Mouse (Mus musculus): Measurements from ENCODE around the gene Pdxdc1. TPM values are rescaled to one million over a fixed set of nuclear protein-coding genes. Genes with fewer than 3 reads are reported as not detected.
"Not testable (repeated sequence)": the region's sequence is repeated elsewhere in the genome, so short reads cannot be mapped to it uniquely, and the experiment has no call there.

Gene Pdxdc1
- polyA plus RNA-seq, 1 experiment: 250 TPM

- DNase-seq (ENCODE audit: low read depth): no peak
These were observed 19.7 kb downstream of the Pdxdc1 start for GRCm38 (mm10) chr16:13883094-13883774.

- DNase-seq (ENCODE audit: low read depth): peak; percentile 41
These were observed 27.4 kb downstream of the Pdxdc1 start for GRCm38 (mm10) chr16:13875483-13875882.

- DNase-seq (ENCODE audit: low read depth): no peak
These were observed 34.9 kb downstream of the Pdxdc1 start for GRCm38 (mm10) chr16:13867910-13868514.

- DNase-seq (ENCODE audit: low read depth): not testable (repeated sequence)
These were observed 35.5 kb downstream of the Pdxdc1 start for GRCm38 (mm10) chr16:13867406-13867805.

GRCm38 (mm10) chr16:13866616-13867015, 36.3 kb downstream of the Pdxdc1 start:
- no peak for DNase-seq (ENCODE audit: low read depth)

DNA sequence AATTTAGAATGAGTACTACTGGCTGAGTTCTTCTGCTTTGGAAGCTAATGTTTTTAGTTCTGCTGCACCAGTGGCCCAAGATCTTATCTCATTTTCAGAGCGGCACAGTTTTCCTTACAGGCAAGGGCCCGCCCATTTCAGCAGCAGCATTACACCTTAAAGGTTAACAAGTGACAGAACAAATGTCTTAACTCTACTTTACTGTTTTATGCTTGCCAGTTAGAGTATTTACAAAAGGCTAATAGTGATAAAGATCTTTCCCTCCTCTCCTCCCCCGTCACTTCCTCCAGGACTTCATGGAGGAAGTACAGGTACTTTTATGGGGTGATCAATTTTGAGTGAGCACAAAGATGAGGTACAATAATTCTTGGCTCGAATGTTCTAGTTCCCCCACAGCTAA, 36.9 kb downstream of the Pdxdc1 start:
- DNase-seq (ENCODE audit: low read depth): no peak

GRCm38 (mm10) chr16:13853886-13854285, 49.0 kb downstream of the Pdxdc1 start:
- DNase-seq (ENCODE audit: low read depth): no peak

DNA sequence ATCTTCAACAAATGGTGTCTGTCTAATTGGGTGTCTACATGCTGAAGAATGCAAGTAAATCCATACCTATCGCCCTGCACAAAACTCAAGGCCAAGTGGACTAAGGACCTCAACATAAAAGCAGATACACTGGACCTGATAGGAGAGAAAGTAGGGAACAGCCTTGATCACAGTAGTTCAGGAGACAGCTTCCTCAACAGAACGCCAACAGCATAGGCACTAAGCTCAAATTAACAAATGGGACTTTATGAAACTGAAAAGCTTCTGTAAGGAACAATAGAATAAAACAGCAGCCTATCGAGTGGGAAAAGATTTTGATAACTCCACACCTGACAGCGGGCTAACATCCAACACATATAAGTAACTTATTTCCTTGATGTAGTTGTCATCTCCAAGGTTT, 51.5 kb downstream of the Pdxdc1 start:
- no peak for DNase-seq (ENCODE audit: low read depth)

DNA sequence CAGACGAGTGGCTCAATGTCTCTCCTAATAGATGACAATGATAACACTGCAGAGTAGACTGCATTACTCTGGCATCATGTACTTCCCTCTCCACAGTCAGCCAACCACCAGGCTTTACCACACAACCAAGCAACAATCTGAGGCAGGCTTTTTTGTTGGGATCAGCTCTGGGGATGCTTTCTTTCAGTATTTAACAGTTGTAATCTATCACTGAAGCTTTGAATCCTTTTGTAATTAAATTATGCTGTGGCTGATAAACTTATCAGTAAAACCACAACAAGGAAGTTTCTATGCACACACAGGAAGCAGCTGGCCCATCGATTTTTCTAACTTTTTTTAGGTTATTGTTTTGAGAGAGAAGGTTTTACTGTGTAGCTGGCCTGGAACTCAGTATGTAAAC, 54.6 kb downstream of the Pdxdc1 start:
- no peak for DNase-seq (ENCODE audit: low read depth)

DNA sequence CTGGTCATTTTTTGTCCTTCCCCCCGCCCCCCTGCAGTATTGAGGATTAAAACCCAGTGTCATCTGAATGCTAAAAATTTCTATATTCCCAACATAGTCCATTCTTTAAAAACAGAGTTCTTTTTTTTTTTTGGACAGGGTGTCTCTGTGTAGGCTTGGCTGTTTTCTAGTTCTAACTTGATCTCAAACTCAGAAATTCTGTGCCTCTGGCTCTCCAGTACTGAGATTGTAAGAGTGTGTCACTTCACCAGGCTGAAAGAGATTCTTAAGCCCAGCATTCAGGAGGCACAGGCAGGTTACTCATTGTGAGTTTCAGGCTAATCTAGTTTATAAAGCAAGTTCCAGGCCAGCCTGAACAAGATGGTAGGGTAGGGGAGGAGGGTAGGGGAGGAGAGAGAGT, 56.3 kb downstream of the Pdxdc1 start:
- DNase-seq (ENCODE audit: low read depth): no peak

- no peak for DNase-seq (ENCODE audit: low read depth)
These were observed 57.9 kb downstream of the Pdxdc1 start for GRCm38 (mm10) chr16:13845031-13845430.

DNA sequence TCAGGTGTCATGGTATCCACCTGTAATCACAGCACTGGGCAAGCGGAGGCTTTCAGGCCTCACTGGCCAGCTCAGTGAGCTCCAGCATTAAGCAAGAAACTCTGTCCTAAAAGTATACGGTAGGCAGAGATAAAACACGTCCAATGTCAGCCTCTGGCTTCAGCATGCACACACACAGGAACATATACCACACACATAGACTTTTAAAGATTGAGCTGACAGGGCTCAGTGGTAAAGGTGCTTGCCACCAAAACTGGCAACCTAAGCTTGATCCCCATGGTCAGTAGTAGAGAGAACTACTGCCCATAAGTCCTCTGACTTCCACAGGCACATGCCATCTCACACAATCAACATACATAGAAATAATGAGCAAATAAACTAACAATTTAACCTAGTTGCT, 62.0 kb downstream of the Pdxdc1 start:
- DNase-seq (ENCODE audit: low read depth): no peak

DNA sequence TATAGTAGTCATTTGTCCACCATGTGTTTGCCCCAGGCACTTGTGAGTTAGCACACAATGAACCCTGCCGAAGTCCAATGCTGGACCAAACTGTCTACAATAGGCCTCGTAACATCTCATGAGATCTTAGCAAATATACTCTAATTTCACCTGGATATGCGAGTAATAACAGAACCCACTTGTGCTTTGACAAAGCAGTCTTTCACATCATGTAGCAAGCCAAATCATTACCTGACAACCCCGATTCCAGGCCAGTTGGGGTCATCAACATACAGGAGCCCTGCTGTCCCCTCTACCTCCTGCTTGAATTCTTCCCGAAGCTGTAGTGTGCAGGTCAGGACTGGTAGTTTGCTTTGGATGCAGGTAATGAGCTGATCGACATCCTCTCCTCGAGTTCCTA, 62.9 kb downstream of the Pdxdc1 start:
- DNase-seq (ENCODE audit: low read depth): no peak

GRCm38 (mm10) chr16:13834382-13834781, 68.5 kb downstream of the Pdxdc1 start:
- no peak for DNase-seq (ENCODE audit: low read depth)

DNA sequence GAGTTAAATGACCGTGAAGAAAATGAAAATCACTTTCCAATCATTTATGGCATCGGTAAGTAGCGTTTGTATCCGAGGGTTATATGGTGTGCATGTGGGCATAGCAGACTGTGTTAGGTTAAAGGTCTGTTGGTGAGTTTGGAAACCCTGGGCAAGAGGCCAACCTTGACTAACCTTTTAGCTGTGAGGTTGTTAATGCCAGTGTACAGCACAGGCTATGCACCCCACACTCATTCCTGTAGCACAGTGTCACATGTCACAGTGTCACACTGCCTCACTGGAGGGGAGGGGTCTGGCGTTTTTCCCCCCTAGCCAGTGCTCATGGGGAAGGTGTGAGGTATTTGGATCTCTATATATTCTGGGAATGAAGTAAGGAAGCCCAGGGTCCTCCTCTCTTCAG, 71.3 kb downstream of the Pdxdc1 start:
- DNase-seq (ENCODE audit: low read depth): no peak

DNA sequence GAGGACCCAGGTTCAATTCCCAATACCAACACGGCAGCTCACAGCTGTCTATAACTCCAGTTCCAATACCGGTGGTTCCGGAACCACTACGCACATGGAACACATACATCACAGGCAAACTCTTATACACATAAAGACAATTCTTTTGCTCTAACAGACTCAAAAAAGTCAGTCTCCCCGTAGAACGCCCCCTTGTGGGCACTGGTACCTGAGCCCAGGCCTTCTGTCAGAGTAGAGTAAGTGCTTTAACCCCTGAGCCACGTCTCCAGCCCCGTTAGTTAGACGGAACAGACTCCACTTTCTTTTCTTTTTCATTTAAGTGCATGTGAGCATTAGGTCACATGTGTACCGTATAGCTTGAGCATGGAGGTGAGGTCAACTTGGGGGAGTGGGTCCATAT, 72.5 kb downstream of the Pdxdc1 start:
- DNase-seq (ENCODE audit: low read depth): no peak

GRCm38 (mm10) chr16:13826511-13826910, 76.4 kb downstream of the Pdxdc1 start:
- no peak for DNase-seq (ENCODE audit: low read depth)

- no peak for DNase-seq (ENCODE audit: low read depth)
These were observed 77.0 kb downstream of the Pdxdc1 start for GRCm38 (mm10) chr16:13825781-13826490.

GRCm38 (mm10) chr16:13820771-13821170, 82.2 kb downstream of the Pdxdc1 start:
- DNase-seq (ENCODE audit: low read depth): no peak

GRCm38 (mm10) chr16:13819806-13820500, 83.0 kb downstream of the Pdxdc1 start:
- DNase-seq (ENCODE audit: low read depth): no peak

- DNase-seq (ENCODE audit: low read depth): no peak
These were observed 83.6 kb downstream of the Pdxdc1 start for GRCm38 (mm10) chr16:13819394-13819743.

GRCm38 (mm10) chr16:13818560-13819393, 84.2 kb downstream of the Pdxdc1 start, which contains the start of gene Ntan1:
Ntan1 (plus strand) TSS chr16:13818845.
- peak; percentile 62 for DNase-seq (ENCODE audit: low read depth)

All from gonadal fat pad, adult 2 months (tissue).